Mouse (Mus musculus) lung, embryonic 14.5 days (tissue): ENCODE results near the gene Grip2. TPM values are rescaled to one million over a fixed set of nuclear protein-coding genes. Genes with fewer than 3 reads are reported as not detected.
A peak's percentile ranks its signal among the peaks of the same experiment; 100 is the strongest.

Experiments
- ATAC-seq: fragments of 200-750 bp; cut with Nextera tagmentation; 2 replicates; pipeline ENCODE4 v1.8.0; 2017; ENCODE audit warnings: mild to moderate bottlenecking, moderate TSS enrichment, moderate library complexity; ENCODE audit not compliant: insufficient read depth
- DNase-seq: peaks from one replicate; pipeline ENCODE4 v3.0.0-alpha.2; 2015
- H3K27ac ChIP-seq: fragments of 300-500 bp; sonication (generic); 2 replicates; pipeline ENCODE4 v1.5.1; 2014; ENCODE audit warnings: low read depth, mild to moderate bottlenecking, moderate library complexity
- H3K27me3 ChIP-seq: fragments of 300-500 bp; sonication (generic); 2 replicates; pipeline ENCODE4 v1.6.1; 2014; ENCODE audit warnings: low read length, control low read depth; ENCODE audit not compliant: insufficient read depth
- H3K36me3 ChIP-seq: fragments of 300-500 bp; sonication (generic); 2 replicates; pipeline ENCODE4 v1.6.1; 2014; ENCODE audit warnings: control low read depth; ENCODE audit not compliant: insufficient read depth
- H3K4me1 ChIP-seq: fragments of 300-500 bp; sonication (generic); 2 replicates; pipeline ENCODE4 v1.6.1; 2014; ENCODE audit warnings: antibody characterized with exemption, control low read depth; ENCODE audit not compliant: insufficient read depth
- H3K4me2 ChIP-seq: fragments of 300-500 bp; sonication (generic); 2 replicates; pipeline ENCODE4 v1.6.1; 2014; ENCODE audit warnings: mild to moderate bottlenecking
- H3K4me3 ChIP-seq: fragments of 300-500 bp; sonication (generic); 2 replicates; pipeline ENCODE4 v1.5.1; 2014; ENCODE audit warnings: low read depth, low read length
- H3K9ac ChIP-seq: fragments of 300-500 bp; sonication (generic); 2 replicates; pipeline ENCODE4 v1.6.1; 2014
- H3K9me3 ChIP-seq: fragments of 300-500 bp; sonication (generic); 2 replicates; pipeline ENCODE4 v1.6.1; 2016; ENCODE audit warnings: low read depth, low read length, control low read depth
- CTCF ChIP-seq: IDR thresholded peaks from 2 replicates; pipeline ENCODE4 v1.5.1; 2016; ENCODE audit warnings: antibody characterized with exemption, low read depth
- WGBS: fragments of 180-500 bp; shearing (Covaris S2); extraction: QIAGEN DNeasy Blood & Tissue Kit; methylation state at CpG from one replicate; pipeline ENCODE4 v1.1.7; 2014; 5-methylcytosine and 5-hydroxymethylcytosine counted together
- polyA plus RNA-seq: library from polyadenylated mRNA; unstranded; fragments of >200 nt; fragmentation: Nextera tagmentation; extraction: Ambion mirVana; gene quantifications from 2 replicates; pipeline ENCODE4 v1.2.1, GENCODE M21; 2014

Gene Grip2
- polyA plus RNA-seq, 1 experiment from 2014 or later, result 0.14 TPM

DNA sequence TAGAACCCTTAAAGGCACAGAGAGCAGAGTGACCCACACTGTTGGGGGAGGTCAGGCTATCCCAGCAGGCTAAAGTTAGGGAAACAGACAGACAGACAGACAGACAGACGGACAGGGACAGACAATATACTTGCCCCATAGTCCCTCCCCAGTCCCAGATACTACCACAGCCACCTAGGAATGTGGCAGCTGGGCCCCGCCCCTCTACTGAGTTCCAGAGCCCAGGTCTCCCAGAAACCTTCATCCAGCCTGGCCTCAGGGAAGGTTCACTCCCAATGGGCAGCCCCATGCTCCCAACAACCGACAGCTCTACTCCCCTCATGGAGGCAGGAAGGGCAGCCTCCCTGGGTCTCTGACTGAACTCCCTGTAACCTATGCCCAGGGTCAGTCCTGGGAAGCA lies 31.4 kb downstream of the Grip2 start:
- DNase-seq (no peak), ATAC-seq (no peak)
- H3K27me3 ChIP-seq, result no peaks in the 10 kb centered on the region
- no peaks in the 10 kb centered on the region for H3K9me3 ChIP-seq
- 38% methylated on average over 3 of the region's 3 CpGs for WGBS
- no peaks in the 10 kb centered on the region for H3K36me3 ChIP-seq
- no peak overlapping the region for H3K27ac ChIP-seq
- TF ChIP-seq CTCF, result no peak
- H3K4me3 ChIP-seq, result no peak overlapping the region
- H3K9ac ChIP-seq, result no peak overlapping the region
- no peak overlapping the region for H3K4me2 ChIP-seq
- no peaks in the 10 kb centered on the region for H3K4me1 ChIP-seq

DNA sequence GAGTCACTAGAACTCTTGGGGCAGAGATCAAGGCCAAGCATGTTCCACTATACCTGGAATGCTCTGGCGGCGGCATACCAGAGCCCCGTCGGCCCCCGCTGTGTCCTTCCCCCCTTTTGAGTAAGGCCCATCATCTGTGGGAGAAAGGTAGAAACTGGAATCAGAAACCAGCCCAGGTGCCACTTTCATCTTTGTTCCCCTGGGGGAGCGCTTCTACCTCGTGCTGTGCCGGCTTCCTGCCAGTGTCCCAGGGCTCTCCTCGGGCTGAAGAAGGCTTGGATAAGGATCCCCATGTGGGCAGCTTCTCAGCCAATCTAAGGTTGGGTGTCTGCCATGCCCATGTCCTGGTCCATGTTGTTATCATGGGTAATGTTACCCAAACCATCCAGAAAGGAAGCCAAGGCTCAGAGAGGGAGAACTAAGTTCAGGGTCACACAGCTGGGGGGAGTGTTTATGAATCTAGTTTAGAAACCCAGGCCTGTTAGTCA lies 38.7 kb downstream of the Grip2 start:
- no peak for TF ChIP-seq CTCF
- H3K4me2 ChIP-seq, result no peak overlapping the region
- DNase-seq, result no peak
- H3K4me1 ChIP-seq, result no peaks in the 10 kb centered on the region
- H3K4me3 ChIP-seq, result no peak overlapping the region
- no peaks in the 10 kb centered on the region for H3K36me3 ChIP-seq
- WGBS, result 81% methylated on average over 9 of the region's 9 CpGs
- no peak overlapping the region for H3K27ac ChIP-seq
- no peak overlapping the region for H3K9ac ChIP-seq
- H3K27me3 ChIP-seq, result no peaks in the 10 kb centered on the region
- ATAC-seq, result no peak
- H3K9me3 ChIP-seq, result no peaks in the 10 kb centered on the region

DNA sequence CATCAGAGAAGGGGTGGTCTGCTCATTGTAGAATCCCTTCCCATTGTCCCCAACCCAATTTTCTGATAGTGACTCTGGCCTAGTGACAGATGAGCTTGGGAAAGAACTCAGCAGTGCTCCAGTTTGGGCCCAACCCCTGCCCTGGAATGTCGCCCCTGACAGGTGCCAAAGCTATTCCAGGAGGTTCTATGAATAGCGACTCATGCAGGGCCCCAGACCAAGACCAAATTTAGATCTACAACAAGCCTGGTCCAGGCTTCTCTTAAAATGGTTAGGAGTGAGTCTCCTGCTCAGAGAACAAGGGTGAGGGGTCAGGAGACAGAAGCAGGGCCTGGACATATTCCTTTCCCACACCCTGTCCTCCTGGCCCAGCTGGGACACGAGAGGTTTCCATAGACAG lies 42.0 kb downstream of the Grip2 start:
- TF ChIP-seq CTCF, result no peak
- 65% methylated on average over 3 of the region's 3 CpGs for WGBS
- Histone ChIP-seq H3K4me2 (no peak overlapping the region), H3K4me3 (no peak overlapping the region), H3K9me3 (no peaks in the 10 kb centered on the region), H3K27me3 (no peaks in the 10 kb centered on the region), H3K9ac (no peak overlapping the region), H3K4me1 (no peaks in the 10 kb centered on the region), H3K36me3 (no peaks in the 10 kb centered on the region), H3K27ac (no peak overlapping the region)
- no peak for ATAC-seq
- no peak for DNase-seq

DNA sequence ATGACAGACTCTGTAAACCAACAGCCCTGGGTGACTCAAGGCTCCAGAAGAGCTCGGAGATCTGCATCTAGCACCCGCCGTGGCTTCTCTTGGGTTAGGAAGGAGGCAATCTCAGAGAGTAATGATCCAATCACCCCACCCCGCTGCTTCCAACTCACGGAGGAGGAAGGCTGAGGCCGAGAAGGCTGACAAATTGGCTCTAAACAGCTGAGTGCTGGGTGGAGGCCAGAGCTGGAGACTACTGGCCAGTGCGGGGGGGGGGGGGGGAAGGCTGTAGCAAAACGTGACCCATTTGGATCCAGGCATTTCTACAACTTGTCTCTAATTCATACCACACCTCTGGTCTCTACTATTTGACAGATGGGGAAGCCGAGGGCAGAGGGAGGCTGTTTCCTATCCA lies 47.8 kb downstream of the Grip2 start:
- no peaks in the 10 kb centered on the region for H3K9me3 ChIP-seq
- H3K4me2 ChIP-seq, result no peak overlapping the region
- no peaks in the 10 kb centered on the region for H3K36me3 ChIP-seq
- no peak for DNase-seq
- H3K27ac ChIP-seq, result no peak overlapping the region
- H3K4me1 ChIP-seq, result no peaks in the 10 kb centered on the region
- no peaks in the 10 kb centered on the region for H3K27me3 ChIP-seq
- no peak for TF ChIP-seq CTCF
- ATAC-seq, result no peak
- H3K4me3 ChIP-seq, result no peak overlapping the region
- WGBS, result 45% methylated on average over 9 of the region's 9 CpGs
- H3K9ac ChIP-seq, result no peak overlapping the region

DNA sequence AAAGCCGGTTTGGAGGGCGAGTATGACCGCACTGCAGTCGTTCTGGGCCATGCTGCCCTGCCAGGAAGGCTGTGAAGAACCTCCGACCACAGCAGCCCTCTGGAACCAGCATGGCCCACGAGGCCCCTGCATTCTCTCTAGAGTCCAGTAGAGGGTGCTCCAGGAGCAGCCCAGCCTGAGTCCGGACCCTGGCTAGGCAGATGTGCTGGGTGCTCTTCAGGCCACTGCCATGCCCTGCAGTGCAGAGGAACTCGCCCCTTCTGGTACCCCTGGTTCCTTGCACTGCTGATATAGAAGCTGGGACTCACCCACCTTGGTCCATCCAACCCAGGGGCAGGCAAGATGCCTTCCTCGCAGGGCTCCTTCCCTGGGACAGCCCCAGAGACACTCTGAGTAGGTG lies 50.5 kb downstream of the Grip2 start:
- ATAC-seq, result peak; percentile 70
- H3K4me3 ChIP-seq, result no peak overlapping the region
- 10% methylated on average over 9 of the region's 9 CpGs for WGBS
- H3K4me1 ChIP-seq, result no peaks in the 10 kb centered on the region
- H3K9ac ChIP-seq, result no peak overlapping the region
- peak; percentile 86 for DNase-seq
- no peaks in the 10 kb centered on the region for H3K36me3 ChIP-seq
- H3K4me2 ChIP-seq, result no peak overlapping the region
- no peaks in the 10 kb centered on the region for H3K27me3 ChIP-seq
- H3K9me3 ChIP-seq, result no peaks in the 10 kb centered on the region
- H3K27ac ChIP-seq, result no peak overlapping the region
- TF ChIP-seq CTCF, result peak; percentile 96

DNA sequence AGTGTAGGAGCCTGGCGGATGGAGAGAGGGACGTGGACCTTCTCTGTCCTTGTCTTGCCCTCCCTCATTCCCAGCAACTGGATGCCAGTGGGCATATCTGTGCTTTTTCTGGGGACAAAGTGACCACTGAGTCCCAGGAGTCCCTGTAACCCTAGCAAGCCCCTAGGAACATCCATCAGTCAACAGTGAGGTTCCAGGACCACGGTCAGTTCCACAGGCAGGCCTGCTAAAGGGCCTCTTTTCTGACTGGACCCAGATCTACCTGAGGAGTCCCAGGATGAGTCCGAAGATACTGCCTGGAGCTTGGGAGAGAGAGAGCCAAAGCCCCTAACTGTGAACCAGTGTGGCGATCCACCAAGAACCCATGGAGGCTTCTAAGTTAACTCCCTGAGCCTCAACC lies 53.1 kb downstream of the Grip2 start:
- peak; percentile 36 for DNase-seq
- ATAC-seq, result no peak
- no peak overlapping the region for H3K9ac ChIP-seq
- H3K9me3 ChIP-seq, result no peaks in the 10 kb centered on the region
- H3K4me1 ChIP-seq, result no peaks in the 10 kb centered on the region
- H3K4me3 ChIP-seq, result no peak overlapping the region
- no peak for TF ChIP-seq CTCF
- 63% methylated on average over 5 of the region's 5 CpGs for WGBS
- H3K27ac ChIP-seq, result no peak overlapping the region
- no peaks in the 10 kb centered on the region for H3K27me3 ChIP-seq
- no peak overlapping the region for H3K4me2 ChIP-seq
- H3K36me3 ChIP-seq, result no peaks in the 10 kb centered on the region

DNA sequence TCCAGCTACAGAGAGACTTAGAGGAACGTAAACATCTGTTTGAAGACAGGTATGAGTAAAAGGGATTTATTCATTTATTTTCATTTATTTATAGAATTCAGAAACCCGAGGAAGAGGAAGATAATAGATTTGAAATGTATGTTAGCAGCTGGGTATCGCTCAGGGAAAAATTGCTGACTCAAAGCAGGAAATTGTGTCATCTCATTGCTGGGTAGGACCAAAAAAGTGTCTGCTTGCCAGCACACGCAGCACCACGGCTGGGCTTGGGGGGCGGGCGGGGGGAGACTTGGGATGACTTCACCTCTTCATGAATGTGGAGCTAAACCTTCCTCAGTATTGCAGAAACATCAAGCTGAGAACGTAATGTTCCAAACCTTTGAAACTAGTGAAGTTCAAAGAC lies 59.5 kb downstream of the Grip2 start:
- H3K27me3 ChIP-seq, result no peaks in the 10 kb centered on the region
- H3K4me3 ChIP-seq, result no peak overlapping the region
- H3K9ac ChIP-seq, result no peak overlapping the region
- no peaks in the 10 kb centered on the region for H3K36me3 ChIP-seq
- no peak overlapping the region for H3K27ac ChIP-seq
- ATAC-seq, result no peak
- H3K4me1 ChIP-seq, result no peaks in the 10 kb centered on the region
- 70% methylated on average over 8 of the region's 8 CpGs for WGBS
- no peak overlapping the region for H3K4me2 ChIP-seq
- DNase-seq, result no peak
- H3K9me3 ChIP-seq, result no peaks in the 10 kb centered on the region
- no peak for TF ChIP-seq CTCF
